Mouse (Mus musculus) CH12.LX (cell line): Measurements from ENCODE around the gene Nectin2.

Source experiments
- CHD1 ChIP-seq: IDR thresholded peaks from 2 replicates; pipeline ENCODE4 v1.6.1; 2012; ENCODE audit warnings: low read depth, low read length, improper control_type of control experiment, inconsistent platforms
- CHD2 ChIP-seq: IDR thresholded peaks from 2 replicates; pipeline ENCODE4 v1.6.1; 2011; ENCODE audit warnings: low read length, improper control_type of control experiment
- CTCF ChIP-seq, 2 experiments: IDR thresholded peaks in 1 of 2; conservative IDR thresholded peaks in 1 of 2; 2 replicates each; pipeline ENCODE4 v1.5.1; 2011 to 2012; ENCODE audit warnings: low read depth in 2 of 2, low read length in 2 of 2, improper control_type of control experiment in 1 of 2, inconsistent platforms in 1 of 2, mild to moderate bottlenecking in 1 of 2, moderate library complexity in 1 of 2
- E2F4 ChIP-seq: IDR thresholded peaks from 2 replicates; pipeline ENCODE4 v1.6.1; 2011; ENCODE audit warnings: low read depth, low read length, improper control_type of control experiment; ENCODE audit not compliant: insufficient replicate concordance
- ETS1 ChIP-seq: conservative IDR thresholded peaks from 2 replicates; pipeline ENCODE4 v1.6.1; 2012; ENCODE audit warnings: low read depth, mild to moderate bottlenecking, inconsistent platforms, low read length, improper control_type of control experiment, moderate library complexity
- KAT2A ChIP-seq: IDR thresholded peaks from 2 replicates; pipeline ENCODE4 v1.6.1; 2012; ENCODE audit warnings: low read length, improper control_type of control experiment, inconsistent platforms; ENCODE audit not compliant: insufficient replicate concordance
- MAX ChIP-seq: IDR thresholded peaks from 2 replicates; pipeline ENCODE4 v1.6.1; 2011; ENCODE audit warnings: low read length, improper control_type of control experiment
- MYC ChIP-seq: IDR thresholded peaks from 2 replicates; pipeline ENCODE4 v1.6.1; 2011; ENCODE audit warnings: low read depth, mild to moderate bottlenecking, improper control_type of control experiment, low read length
- POLR2A ChIP-seq: IDR thresholded peaks from 2 replicates; pipeline ENCODE4 v1.6.1; 2011; ENCODE audit warnings: low read depth, mild to moderate bottlenecking, improper control_type of control experiment, low read length
- RAD21 ChIP-seq: IDR thresholded peaks from 2 replicates; pipeline ENCODE4 v1.6.1; 2011; ENCODE audit warnings: low read depth, mild to moderate bottlenecking, low read length, improper control_type of control experiment, moderate library complexity
- SIN3A ChIP-seq: IDR thresholded peaks from 2 replicates; pipeline ENCODE4 v1.6.1; 2012; ENCODE audit warnings: low read length, improper control_type of control experiment, inconsistent platforms
- UBTF ChIP-seq: IDR thresholded peaks from 2 replicates; pipeline ENCODE4 v1.6.1; 2012; ENCODE audit warnings: low read depth, mild to moderate bottlenecking, inconsistent platforms, low read length, improper control_type of control experiment, moderate library complexity
- ZKSCAN1 ChIP-seq: IDR thresholded peaks from 2 replicates; pipeline ENCODE4 v1.6.1; 2012; ENCODE audit warnings: low read depth, inconsistent platforms, low read length, improper control_type of control experiment, borderline replicate concordance
- ZMIZ1 ChIP-seq: IDR thresholded peaks from 2 replicates; pipeline ENCODE4 v1.6.1; 2012; ENCODE audit warnings: low read depth, mild to moderate bottlenecking, inconsistent platforms, low read length, improper control_type of control experiment

- TF ChIP-seq ZMIZ1 (no peak), KAT2A (no peak), E2F4 (no peak), SIN3A (no peak), POLR2A (no peak), CTCF (conservative IDR thresholded peaks at IDR 0.05 in 1 of 2, IDR thresholded peaks at IDR 0.05 in 1 of 2; ENCODE audit: low read depth in 2 of 2, low read length in 2 of 2) (no peak), ZKSCAN1 (no peak), UBTF (no peak), CHD1 (no peak), RAD21 (no peak), MAX (no peak), CHD2 (no peak), MYC (no peak), ETS1 (no peak)
These were observed 67.3 kb downstream of the Nectin2 start for GRCm38 (mm10) chr7:19682979-19683378.
